Mouse (Mus musculus) megakaryocyte progenitor cell, adult 5-6 weeks (primary cell): ENCODE measurements around the gene Ptger1. TPM values are rescaled to one million over a fixed set of nuclear protein-coding genes. Genes with fewer than 3 reads are reported as not detected.
A peak's percentile ranks its signal among the peaks of the same experiment; 100 is the strongest.

ENCODE experiments used
- ATAC-seq: replicated peaks from 2 replicates; pipeline ENCODE4 v1.8.0; 2016; ENCODE audit warnings: mild to moderate bottlenecking, moderate TSS enrichment, inconsistent platforms; ENCODE audit not compliant: poor library complexity
- total RNA-seq, 2 experiments: library from RNA; stranded (forward) in 1 of 2; stranded (reverse) in 1 of 2; fragments of 157-497, 149-512 nt in 1 of 2; fragments of 200-1000 nt in 1 of 2; gene quantifications; 2 replicates each; pipeline versions ENCODE4 v1.2.3 to v1.2.4; 2015 to 2017

Gene Ptger1
- total RNA-seq (2015) = 0.10 TPM in 1 of 2 replicates, not detected in the other
- 0.87 and 1.6 TPM in 2 replicates for total RNA-seq (2017)

GRCm38 (mm10) chr8:83665969-83666865, at the start of gene Ptger1:
TSS of gene Ptger1 (plus strand) at chr8:83666678.
- ATAC-seq = no peak

DNA sequence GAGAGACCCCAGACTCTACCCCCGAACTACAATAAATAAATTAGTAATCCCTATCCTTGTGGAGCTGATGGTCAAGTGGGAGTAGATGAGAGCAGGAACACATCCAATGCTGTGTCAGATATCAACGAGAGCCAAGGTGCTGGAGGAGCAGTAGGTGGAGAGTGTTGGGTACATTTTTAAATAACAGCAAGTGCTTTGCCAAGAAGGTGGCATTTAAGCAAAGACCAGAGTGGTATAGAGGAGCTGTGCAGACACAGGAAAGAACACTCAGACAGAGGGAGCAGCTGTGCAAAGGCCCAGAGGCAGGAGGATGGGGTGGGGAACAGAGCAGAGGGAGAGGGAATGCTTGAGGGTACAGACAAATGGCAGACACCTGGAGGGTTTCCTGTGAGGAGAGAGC, 49.4 kb upstream of the Ptger1 start:
- ATAC-seq = no peak

- no peak for ATAC-seq
These were observed 47.9 kb upstream of the Ptger1 start for GRCm38 (mm10) chr8:83618566-83618965.

DNA sequence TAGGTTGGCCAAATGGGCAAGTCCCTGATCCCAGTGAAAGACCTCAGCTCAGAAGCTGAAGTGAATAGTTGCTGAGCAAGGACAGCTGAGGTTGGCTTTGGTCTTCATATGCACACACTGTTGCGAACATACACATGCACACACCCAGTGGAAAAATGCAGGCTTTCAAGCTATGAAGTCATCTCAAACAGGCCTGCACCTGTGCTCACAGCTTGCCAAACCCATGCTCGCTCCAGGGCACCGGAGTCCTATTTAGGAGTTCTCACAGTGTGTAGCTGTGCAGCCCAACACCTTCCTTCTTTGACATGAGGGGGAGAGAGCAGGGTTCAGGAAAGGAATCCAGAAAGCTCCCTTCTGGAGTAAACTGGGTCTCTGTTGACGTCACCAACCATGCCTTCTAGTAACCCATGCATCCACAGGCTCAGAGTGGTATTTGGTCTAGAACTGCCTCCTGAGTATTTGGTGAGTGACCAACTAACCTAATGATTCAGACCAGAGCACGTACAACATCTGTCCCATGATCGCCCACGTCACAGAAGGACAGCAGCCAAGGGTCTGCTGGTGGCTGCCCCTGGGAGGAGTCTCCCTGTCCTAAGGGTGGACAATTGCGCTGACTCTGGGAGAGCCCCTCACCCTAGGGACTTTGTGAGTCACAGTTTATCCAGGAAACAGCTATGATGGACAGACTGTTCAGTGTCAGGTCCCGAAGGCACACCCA, 46.8 kb upstream of the Ptger1 start:
- ATAC-seq = no peak

DNA sequence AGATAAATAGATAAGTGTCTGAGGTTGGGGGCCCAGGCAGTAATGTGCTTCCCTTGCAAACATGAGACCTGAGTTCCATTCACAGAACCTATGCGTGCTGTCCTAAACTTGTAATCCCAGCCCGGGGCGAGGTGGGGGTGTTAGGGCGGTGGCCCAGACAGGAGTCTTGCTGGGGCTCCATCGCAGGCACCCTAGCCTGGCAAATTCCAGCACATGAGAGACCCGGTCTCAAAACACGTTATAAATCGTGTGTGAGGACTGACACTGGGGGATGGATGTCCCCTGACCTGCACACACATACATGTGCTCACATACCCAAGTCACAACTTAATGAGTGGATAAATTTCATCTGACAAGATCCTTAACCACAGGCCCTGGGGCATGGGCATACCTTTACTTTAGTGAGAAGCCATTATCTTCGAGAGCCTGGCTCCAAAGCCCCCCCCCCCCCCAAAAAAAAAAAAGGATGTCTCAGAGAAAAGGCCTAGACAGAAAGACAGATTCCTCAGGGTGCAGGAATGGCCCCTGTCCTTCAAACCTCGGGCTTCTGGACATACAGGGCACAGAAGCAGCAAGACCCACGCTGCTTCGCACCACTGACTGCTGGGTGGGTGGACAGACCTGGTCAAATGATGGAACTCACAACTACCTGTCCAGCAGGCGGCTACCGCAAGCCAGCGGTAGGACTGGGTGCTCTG, 44.6 kb upstream of the Ptger1 start:
- ATAC-seq = no peak

DNA sequence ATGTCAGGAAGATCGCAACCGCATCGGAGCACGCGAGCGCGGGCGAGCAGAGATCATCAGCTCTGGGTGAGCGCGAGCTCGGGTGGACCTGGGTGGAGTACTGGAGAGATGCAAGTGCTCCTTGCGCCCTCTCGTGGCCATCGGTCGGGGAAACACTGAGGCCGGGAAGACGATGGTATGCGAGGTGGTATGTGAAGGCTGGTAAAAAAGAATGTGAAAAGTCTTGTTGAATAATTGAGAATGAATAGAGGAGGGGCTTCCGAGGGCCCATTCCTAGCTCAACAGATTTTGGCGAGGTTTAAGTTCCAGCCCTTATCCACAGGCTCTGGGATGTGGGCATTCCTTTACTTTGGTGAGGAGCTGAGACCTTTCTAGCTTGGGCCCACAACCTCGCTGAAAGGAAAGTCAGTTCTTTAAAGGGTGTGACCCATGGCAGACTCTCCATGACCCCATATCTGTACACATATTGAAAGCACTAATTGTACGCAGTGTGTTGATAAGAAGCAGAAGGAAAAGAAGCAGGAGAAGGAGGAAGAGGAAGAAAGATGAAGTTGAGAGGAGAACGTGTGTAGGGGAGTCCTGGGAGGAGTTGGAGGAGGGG, 44.0 kb upstream of the Ptger1 start:
- ATAC-seq = peak; percentile 79

GRCm38 (mm10) chr8:83623549-83623948, 42.9 kb upstream of the Ptger1 start:
- peak; percentile 14; the same call in 1 of the 2 replicates for ATAC-seq

- ATAC-seq = peak; percentile 27; the same call in 1 of the 2 replicates
These were observed 41.7 kb upstream of the Ptger1 start for GRCm38 (mm10) chr8:83624739-83625138.

DNA sequence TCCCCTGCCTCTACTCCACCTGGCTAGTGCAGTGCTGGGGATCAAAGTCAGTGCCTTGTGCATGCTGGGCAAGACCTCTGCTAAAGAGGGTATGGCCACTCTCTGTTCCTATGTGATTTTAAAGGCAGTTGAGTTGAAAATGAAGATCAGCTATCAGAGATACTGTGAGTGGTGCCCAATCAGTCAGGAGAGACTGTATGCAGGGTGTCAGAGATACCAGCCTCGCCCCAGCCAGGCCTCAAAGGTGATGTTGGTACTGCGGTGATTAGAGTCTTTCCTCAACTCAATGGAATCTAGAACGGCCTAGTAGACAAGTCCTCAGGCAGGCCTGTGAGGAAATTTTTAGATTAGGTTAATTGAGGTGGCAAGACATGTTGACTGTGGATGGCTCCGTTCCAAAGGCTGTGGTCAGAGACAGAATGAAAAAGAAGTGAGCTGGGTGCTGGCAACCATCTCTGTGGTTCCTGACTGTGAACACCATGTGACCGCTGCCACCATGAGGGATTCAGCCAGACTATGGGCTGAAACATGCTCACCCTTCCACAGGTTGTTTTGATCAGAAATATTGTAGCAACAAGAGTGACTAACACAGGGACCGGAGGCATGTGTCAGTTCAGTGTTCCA, 40.7 kb upstream of the Ptger1 start:
- ATAC-seq = peak; percentile 74

DNA sequence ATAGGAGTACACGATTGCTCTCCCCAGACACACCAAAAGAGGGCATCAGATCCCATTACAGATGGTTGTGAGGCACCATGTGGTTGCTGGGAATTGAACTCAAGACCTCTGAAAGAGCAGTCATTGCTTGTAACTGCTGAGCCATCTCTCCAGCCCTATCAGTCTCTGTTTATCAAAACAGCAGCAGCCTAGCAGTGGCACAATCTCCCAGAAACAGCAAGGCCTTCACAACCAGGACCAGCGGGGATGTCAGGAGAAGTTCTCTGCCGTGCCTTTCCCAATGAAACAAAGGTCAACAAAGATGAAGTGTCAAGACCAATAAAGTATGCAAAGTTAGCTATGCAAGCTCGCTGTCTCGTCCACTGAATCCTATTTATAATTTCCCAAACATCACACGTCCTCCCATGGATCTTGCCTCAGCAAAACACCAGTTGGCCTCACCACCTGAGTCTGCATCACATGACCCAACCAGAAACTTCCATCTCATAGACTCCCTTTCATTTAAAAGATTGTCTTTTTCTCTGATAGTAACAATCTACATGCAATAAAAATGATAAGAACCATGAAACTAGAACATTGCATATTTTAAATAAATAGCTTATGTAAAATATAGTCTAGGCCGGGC, 34.3 kb upstream of the Ptger1 start:
- ATAC-seq = peak; percentile 54; the same call in 1 of the 2 replicates

- no peak for ATAC-seq
These were observed 27.6 kb upstream of the Ptger1 start for GRCm38 (mm10) chr8:83638856-83639255.

DNA sequence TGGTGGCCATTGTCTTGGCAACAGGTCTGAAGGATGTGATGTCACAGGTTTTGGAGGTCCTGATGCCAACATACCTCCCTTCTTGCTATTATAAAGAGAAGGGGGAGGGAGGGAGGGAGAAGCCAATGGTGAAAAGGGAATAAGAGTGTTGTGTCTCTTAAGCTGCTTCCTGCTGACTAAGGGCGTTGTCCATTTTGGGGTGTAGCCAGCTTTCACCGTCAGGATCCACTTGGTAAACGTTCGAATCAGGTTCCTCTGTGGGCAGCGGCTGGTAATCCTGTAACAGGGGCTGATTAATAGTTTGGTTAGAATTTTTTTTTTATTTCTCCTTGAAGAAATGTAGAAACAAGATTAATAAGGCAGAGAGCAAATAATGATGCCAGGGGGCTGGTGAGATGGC, 26.8 kb upstream of the Ptger1 start:
- peak; percentile 46; the same call in 1 of the 2 replicates for ATAC-seq

DNA sequence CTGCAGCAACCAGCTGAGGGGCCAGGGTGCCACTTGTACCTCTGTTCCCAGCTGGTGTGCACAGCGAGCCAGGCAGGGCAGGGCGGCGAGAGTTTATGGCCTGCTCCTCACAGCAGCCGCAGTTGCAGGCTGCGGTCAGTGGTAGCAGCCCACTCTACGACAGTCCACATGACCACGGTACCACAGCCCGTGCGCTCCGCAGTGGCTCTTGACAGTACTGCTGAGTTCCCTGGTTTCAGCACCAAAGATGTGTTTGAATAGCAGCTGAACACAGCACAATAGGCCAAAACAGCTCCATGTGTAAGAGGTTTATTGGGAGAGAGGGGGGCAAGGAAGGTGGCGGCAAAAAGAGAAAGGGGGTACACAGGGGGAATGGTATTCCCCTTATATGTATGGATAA, 19.0 kb upstream of the Ptger1 start:
- ATAC-seq = no peak

GRCm38 (mm10) chr8:83648031-83648430, 18.4 kb upstream of the Ptger1 start:
- ATAC-seq = no peak

DNA sequence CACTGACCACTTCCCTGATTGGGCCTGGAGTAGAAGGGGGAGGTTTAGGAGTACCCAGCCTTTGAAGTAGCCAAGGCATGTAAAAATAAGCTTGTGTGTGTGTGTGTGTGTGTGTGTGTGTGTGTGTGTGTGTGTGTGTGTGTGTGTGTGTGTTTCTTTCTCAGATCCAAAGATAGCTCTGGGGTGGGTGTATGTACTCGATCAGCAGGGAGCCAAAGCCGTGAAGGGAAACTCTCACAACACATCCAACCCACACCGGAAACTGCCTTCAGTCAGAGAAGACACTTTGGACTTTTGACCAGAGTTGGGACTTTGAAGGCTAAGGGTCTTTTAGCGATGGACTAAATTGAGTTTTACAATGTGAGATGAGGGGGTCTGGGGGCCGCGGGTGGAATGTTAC, 16.8 kb upstream of the Ptger1 start:
- no peak for ATAC-seq

- ATAC-seq = peak; percentile 96
These were observed 14.3 kb upstream of the Ptger1 start, which contains the start of gene Gipc1 for GRCm38 (mm10) chr8:83652030-83652743. TSS of gene Gipc1 (plus strand) at chr8:83652677.

GRCm38 (mm10) chr8:83652744-83653661, 13.5 kb upstream of the Ptger1 start:
- peak; percentile 7; the same call in 1 of the 2 replicates for ATAC-seq

GRCm38 (mm10) chr8:83653662-83654017, 12.8 kb upstream of the Ptger1 start:
- no peak for ATAC-seq
